Mouse (Mus musculus) liver, embryonic 14.5 days (tissue): ENCODE measurements around the gene Msantd4.

Experiments
- CTCF ChIP-seq: IDR thresholded peaks from 2 replicates; pipeline ENCODE4 v1.5.1; 2016; ENCODE audit warnings: antibody characterized with exemption, low read depth, control low read depth
- EP300 ChIP-seq: IDR thresholded peaks from 2 replicates; pipeline ENCODE4 v1.6.1; 2016; ENCODE audit warnings: antibody characterized with exemption, low read depth

DNA sequence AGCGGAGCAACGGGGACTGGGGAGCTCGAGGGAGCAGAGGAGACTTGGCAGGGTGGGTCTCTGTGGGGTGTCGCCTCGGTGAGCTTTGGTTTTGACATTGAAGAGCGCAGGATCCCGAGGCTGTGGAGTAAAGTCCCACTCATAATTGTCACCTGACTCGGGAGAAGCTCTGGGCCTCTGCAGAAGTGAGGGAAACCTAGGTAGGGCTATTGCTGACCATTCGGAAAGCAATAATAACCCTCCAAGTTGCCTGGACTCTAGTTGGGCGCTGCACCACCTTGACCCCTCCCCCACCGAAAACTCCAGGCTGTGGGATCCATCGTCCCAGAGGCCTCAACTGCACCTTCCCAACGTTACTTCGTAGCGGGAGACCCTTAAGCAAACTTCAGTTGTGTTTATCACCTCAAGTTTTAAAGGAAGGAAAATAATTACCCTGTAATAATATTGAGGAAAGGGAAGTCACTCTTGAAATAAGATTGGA is 318 bp downstream of the Msantd4 start:
- no peak for TF ChIP-seq CTCF
- no peak for TF ChIP-seq EP300
